Mouse (Mus musculus): Measurements from ENCODE around the gene Spg20. TPM values are rescaled to one million over a fixed set of nuclear protein-coding genes. Genes with fewer than 3 reads are reported as not detected.

Gene Spg20
- total RNA-seq, 2 experiments from 2014 or later, result 46.7 to 58.2 TPM

GRCm38 (mm10) chr3:55097186-55097585 is 14.7 kb upstream of the Spg20 start:
- no peak for DNase-seq (ENCODE audit: low spot score in 2 of 2)

- no peak for DNase-seq (ENCODE audit: low spot score in 2 of 2)
Observed at GRCm38 (mm10) chr3:55098014-55098413, 13.9 kb upstream of the Spg20 start.

GRCm38 (mm10) chr3:55098990-55099389 is 12.9 kb upstream of the Spg20 start:
- DNase-seq (ENCODE audit: low spot score in 2 of 2), result no peak

- no peak for DNase-seq (ENCODE audit: low spot score in 2 of 2)
Observed at GRCm38 (mm10) chr3:55101092-55101491, 10.8 kb upstream of the Spg20 start.

GRCm38 (mm10) chr3:55105372-55106023 is 6.4 kb upstream of the Spg20 start:
- DNase-seq (ENCODE audit: low spot score in 2 of 2), result no peak

GRCm38 (mm10) chr3:55106051-55106450 is 5.9 kb upstream of the Spg20 start:
- peak in 1 of 2 experiments; percentile 44 for DNase-seq (ENCODE audit: low spot score in 2 of 2)

- no peak for DNase-seq (ENCODE audit: low spot score in 2 of 2)
Observed at GRCm38 (mm10) chr3:55109097-55109496, 2.8 kb upstream of the Spg20 start.

GRCm38 (mm10) chr3:55112710-55113415 is 955 bp downstream of the Spg20 start:
- peak in 1 of 2 experiments; percentile 33 for DNase-seq (ENCODE audit: low spot score in 2 of 2)

- no peak for DNase-seq (ENCODE audit: low spot score in 2 of 2)
Observed at GRCm38 (mm10) chr3:55114313-55115065, 2.6 kb downstream of the Spg20 start.

- DNase-seq (ENCODE audit: low spot score in 2 of 2), result no peak
Observed at GRCm38 (mm10) chr3:55115071-55115470, 3.2 kb downstream of the Spg20 start.

- no peak for DNase-seq (ENCODE audit: low spot score in 2 of 2)
Observed at GRCm38 (mm10) chr3:55115989-55116388, 4.1 kb downstream of the Spg20 start.

- peak in 1 of 2 experiments; percentile 18 for DNase-seq (ENCODE audit: low spot score in 2 of 2)
Observed at GRCm38 (mm10) chr3:55119275-55119898, 7.5 kb downstream of the Spg20 start.

- DNase-seq (ENCODE audit: low spot score in 2 of 2), result no peak
Observed at GRCm38 (mm10) chr3:55122336-55122870, 10.5 kb downstream of the Spg20 start.

- no peak for DNase-seq (ENCODE audit: low spot score in 2 of 2)
Observed at GRCm38 (mm10) chr3:55123064-55123463, 11.2 kb downstream of the Spg20 start.

GRCm38 (mm10) chr3:55129181-55129692 is 17.3 kb downstream of the Spg20 start:
- DNase-seq (ENCODE audit: low spot score in 2 of 2), result no peak

- no peak for DNase-seq (ENCODE audit: low spot score in 2 of 2)
Observed at GRCm38 (mm10) chr3:55131576-55132233, 19.8 kb downstream of the Spg20 start.

- no peak for DNase-seq (ENCODE audit: low spot score in 2 of 2)
Observed at GRCm38 (mm10) chr3:55137039-55137438, 25.1 kb downstream of the Spg20 start, which contains the start of gene Ccdc169. TSS of gene Ccdc169 (plus strand) at chr3:55137339.

GRCm38 (mm10) chr3:55139837-55140236 is 27.9 kb downstream of the Spg20 start:
- no peak for DNase-seq (ENCODE audit: low spot score in 2 of 2)

GRCm38 (mm10) chr3:55141401-55141800 is 29.5 kb downstream of the Spg20 start:
- DNase-seq (ENCODE audit: low spot score in 2 of 2), result no peak

- no peak for DNase-seq (ENCODE audit: low spot score in 2 of 2)
Observed at GRCm38 (mm10) chr3:55144916-55145315, 33.0 kb downstream of the Spg20 start.
